Mouse (Mus musculus) forebrain, embryonic 12.5 days (tissue): ENCODE results near the gene Rps6kb1. TPM values are rescaled to one million over a fixed set of nuclear protein-coding genes. Genes with fewer than 3 reads are reported as not detected.
"Not testable (repeated sequence)": the region's sequence is repeated elsewhere in the genome, so short reads cannot be mapped to it uniquely, and the experiment has no call there.

Experiments used
- ATAC-seq: fragments of 200-750 bp; cut with Nextera tagmentation; 2 replicates; pipeline ENCODE4 v1.8.0; 2017; ENCODE audit warnings: moderate TSS enrichment; ENCODE audit not compliant: low FRiP score
- H3K27ac ChIP-seq: fragments of 300-500 bp; sonication (generic); 2 replicates; pipeline ENCODE4 v1.5.1; 2016; ENCODE audit warnings: mild to moderate bottlenecking
- H3K27me3 ChIP-seq: fragments of 300-500 bp; sonication (generic); 2 replicates; pipeline ENCODE4 v1.6.1; 2016; ENCODE audit warnings: mild to moderate bottlenecking
- H3K36me3 ChIP-seq: fragments of 300-500 bp; sonication (generic); replicated peaks from 2 replicates; pipeline ENCODE4 v1.6.1; 2016; ENCODE audit warnings: mild to moderate bottlenecking
- H3K4me1 ChIP-seq: fragments of 300-500 bp; sonication (generic); 2 replicates; pipeline ENCODE4 v1.6.1; 2016
- H3K4me2 ChIP-seq: fragments of 300-500 bp; sonication (generic); 2 replicates; pipeline ENCODE4 v1.6.1; 2016; ENCODE audit warnings: mild to moderate bottlenecking, moderate library complexity
- H3K4me3 ChIP-seq: fragments of 300-500 bp; sonication (generic); replicated peaks from 2 replicates; pipeline ENCODE4 v1.5.1; 2016; ENCODE audit warnings: mild to moderate bottlenecking
- H3K9ac ChIP-seq: fragments of 300-500 bp; sonication (generic); 2 replicates; pipeline ENCODE4 v1.6.1; 2016; ENCODE audit warnings: mild to moderate bottlenecking
- H3K9me3 ChIP-seq: fragments of 300-500 bp; sonication (generic); 2 replicates; pipeline ENCODE4 v1.6.1; 2016
- WGBS: fragments of 180-500 bp; shearing (Covaris S2); methylation state at CpG from one replicate; pipeline ENCODE4 v1.1.7; 2016; 5-methylcytosine and 5-hydroxymethylcytosine counted together
- polyA plus RNA-seq: library from polyadenylated mRNA; unstranded; fragments of >200 nt; fragmentation: Nextera tagmentation; extraction: Ambion mirVana; gene quantifications from 2 replicates; pipeline ENCODE4 v1.2.1, GENCODE M21; 2016

The Rps6kb1 gene
- polyA plus RNA-seq, 1 experiment from 2014 or later, result 65.2 TPM

DNA sequence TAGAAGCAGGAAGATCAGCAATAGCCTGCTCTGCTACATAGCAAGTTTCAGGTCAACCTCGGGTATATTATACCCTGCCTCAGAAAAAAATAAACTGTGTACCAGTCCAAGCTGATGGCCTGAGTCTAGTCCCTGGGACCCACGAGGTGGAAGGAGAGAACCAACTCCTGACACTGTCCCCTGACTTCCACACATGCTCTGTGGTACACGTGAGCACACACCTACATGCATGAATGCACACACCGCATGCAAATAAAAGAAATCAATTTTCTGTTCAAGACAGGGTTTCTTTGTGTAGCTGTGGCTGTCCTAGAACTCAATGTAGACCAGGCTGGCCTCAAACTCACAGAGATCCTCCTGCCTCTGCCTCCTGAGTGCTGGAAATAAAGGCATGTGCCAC lies 13.7 kb upstream of the Rps6kb1 start:
- Histone ChIP-seq H3K9me3 (no peaks in the 10 kb centered on the region), H3K27me3 (no peaks in the 10 kb centered on the region), H3K36me3 (peaks cover 34% of the 10 kb centered on the region), H3K27ac (no peak overlapping the region), H3K4me2 (no peak overlapping the region), H3K9ac (no peak overlapping the region), H3K4me1 (no peaks in the 10 kb centered on the region), H3K4me3 (no peak overlapping the region)
- WGBS, result 91% methylated on average over 4 of the region's 4 CpGs
- no peak for ATAC-seq

DNA sequence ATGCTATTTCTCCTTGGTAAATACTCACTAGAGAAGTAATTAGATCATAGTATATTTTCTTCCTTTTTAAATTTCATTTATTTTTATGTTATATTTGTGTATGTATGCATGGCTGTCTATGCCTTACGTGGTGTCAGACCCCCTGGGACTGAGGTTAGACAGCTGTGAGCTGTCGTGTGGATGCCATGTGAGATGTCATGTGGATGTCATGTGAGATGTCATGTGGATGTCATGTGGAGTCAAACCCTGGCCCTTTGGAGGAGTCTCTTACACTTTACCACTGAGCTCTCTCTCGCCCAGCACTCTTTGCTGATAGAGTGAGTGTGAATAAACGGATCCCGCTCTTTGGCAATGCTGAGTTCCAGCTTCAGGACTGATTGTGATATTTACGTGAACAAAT lies 8.9 kb upstream of the Rps6kb1 start:
- no peak overlapping the region for H3K27ac ChIP-seq
- no peak overlapping the region for H3K4me2 ChIP-seq
- peaks cover 15% of the 10 kb centered on the region; the same call in 1 of the 2 replicates for H3K36me3 ChIP-seq
- no peaks in the 10 kb centered on the region for H3K4me1 ChIP-seq
- no peak overlapping the region for H3K9ac ChIP-seq
- no peaks in the 10 kb centered on the region for H3K27me3 ChIP-seq
- ATAC-seq, result no peak
- WGBS, result 90% methylated on average over 6 of the region's 6 CpGs
- H3K9me3 ChIP-seq, result no peaks in the 10 kb centered on the region
- no peak overlapping the region for H3K4me3 ChIP-seq

DNA sequence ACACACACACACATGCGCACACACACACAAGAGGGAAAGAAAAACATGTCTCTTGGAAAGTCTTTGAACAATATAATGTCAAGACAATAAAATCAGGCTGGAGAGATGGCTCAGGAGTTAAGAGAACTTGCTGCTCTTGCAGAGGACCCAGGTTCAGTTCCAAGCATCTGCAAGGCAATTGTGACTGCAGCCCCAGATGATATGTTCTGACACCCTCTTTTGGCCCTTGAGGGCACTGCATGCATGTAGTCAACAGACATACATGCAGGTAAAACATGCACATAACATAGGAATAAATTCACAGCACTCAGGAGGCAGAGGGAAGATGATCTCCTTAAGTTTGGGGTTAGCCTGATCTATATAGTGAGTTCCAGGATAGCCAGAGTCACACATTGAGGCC lies 2.8 kb upstream of the Rps6kb1 start:
- H3K4me1 ChIP-seq, result peaks cover 20% of the 10 kb centered on the region
- H3K4me3 ChIP-seq, result no peak overlapping the region
- H3K27ac ChIP-seq, result no peak overlapping the region
- no peak overlapping the region for H3K9ac ChIP-seq
- 94% methylated on average over 1 of the region's 1 CpGs for WGBS
- H3K4me2 ChIP-seq, result no peak overlapping the region
- H3K27me3 ChIP-seq, result no peaks in the 10 kb centered on the region
- no peak for ATAC-seq
- H3K36me3 ChIP-seq, result 0 out of 2 replicates have a peak, but pooled peaks cover 4% of the 10 kb centered on the region
- no peaks in the 10 kb centered on the region for H3K9me3 ChIP-seq

DNA sequence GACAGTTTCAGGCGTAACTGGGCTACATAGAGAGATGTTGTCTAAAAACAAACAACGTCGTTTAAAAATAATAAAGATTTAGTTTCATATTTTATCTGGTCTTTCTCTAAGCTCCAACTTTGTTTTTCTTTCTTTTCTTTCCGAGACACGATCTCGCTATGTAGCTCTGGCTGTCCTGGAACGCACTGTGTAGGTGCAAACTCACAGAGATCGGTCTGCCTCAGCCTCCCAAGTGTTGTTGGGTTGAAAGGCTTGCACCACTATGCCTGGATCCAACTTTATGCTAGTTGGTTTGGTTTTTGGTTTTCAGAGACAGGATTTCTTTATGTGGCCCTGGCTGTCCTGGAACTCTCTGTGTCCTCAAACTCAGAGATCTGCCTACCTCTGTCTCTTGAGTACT lies 951 bp upstream of the Rps6kb1 start:
- 0 out of 2 replicates have a peak, but pooled peaks cover 4% of the 10 kb centered on the region for H3K36me3 ChIP-seq
- 85% methylated on average over 8 of the region's 8 CpGs for WGBS
- no peak overlapping the region for H3K27ac ChIP-seq
- no peaks in the 10 kb centered on the region for H3K27me3 ChIP-seq
- peak overlapping the region; percentile 83 for H3K4me2 ChIP-seq
- H3K4me3 ChIP-seq, result peak overlapping the region; percentile 99
- H3K4me1 ChIP-seq, result peaks cover 20% of the 10 kb centered on the region
- H3K9ac ChIP-seq, result peak overlapping the region; percentile 50; the same call in 1 of the 2 replicates
- ATAC-seq, result no peak
- H3K9me3 ChIP-seq, result no peaks in the 10 kb centered on the region

GRCm38 (mm10) chr11:86543960-86544638 lies 506 bp downstream of the Rps6kb1 start:
- Histone ChIP-seq H3K9ac (peak overlapping the region; percentile 98), H3K4me3 (peak overlapping the region; percentile 99), H3K36me3 (no peaks in the 10 kb centered on the region), H3K27me3 (no peaks in the 10 kb centered on the region), H3K4me1 (peaks cover 20% of the 10 kb centered on the region), H3K27ac (peak overlapping the region; percentile 86), H3K4me2 (peak overlapping the region; percentile 83), H3K9me3 (no peaks in the 10 kb centered on the region)
- under 1% methylated on average over 43 of the region's 50 CpGs for WGBS
- ATAC-seq, result peak; percentile 81

DNA sequence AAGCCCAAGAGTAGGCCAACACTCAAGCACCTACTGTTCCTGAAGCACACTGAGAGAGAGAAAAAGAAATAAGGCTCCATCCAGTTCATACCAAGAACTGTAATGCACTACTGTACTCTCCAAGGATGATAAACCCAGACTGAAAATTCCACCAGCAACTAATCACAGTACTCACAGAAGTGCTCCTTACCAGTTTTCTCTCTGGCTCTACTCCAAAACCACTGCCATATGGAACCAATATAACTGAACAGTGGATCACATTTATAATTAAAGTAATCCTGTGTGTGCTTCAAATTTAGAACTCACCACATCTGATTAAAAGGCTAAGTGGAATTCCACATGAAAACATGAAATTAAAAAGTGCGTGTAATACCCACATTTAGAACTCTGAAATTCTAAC lies 1.8 kb downstream of the Rps6kb1 start:
- no peaks in the 10 kb centered on the region for H3K36me3 ChIP-seq
- no peak overlapping the region for H3K9ac ChIP-seq
- ATAC-seq, result no peak
- H3K27me3 ChIP-seq, result no peaks in the 10 kb centered on the region
- no peak overlapping the region for H3K27ac ChIP-seq
- no peaks in the 10 kb centered on the region for H3K9me3 ChIP-seq
- no peak overlapping the region for H3K4me2 ChIP-seq
- no peak overlapping the region for H3K4me3 ChIP-seq
- WGBS, result 92% methylated on average over 1 of the region's 1 CpGs
- peaks cover 20% of the 10 kb centered on the region for H3K4me1 ChIP-seq

GRCm38 (mm10) chr11:86540476-86540845 lies 4.1 kb downstream of the Rps6kb1 start:
- Histone ChIP-seq H3K36me3 (no peaks in the 10 kb centered on the region), H3K27me3 (no peaks in the 10 kb centered on the region), H3K4me1 (peaks cover 16% of the 10 kb centered on the region), H3K9ac (no peak overlapping the region), H3K9me3 (no peaks in the 10 kb centered on the region), H3K27ac (no peak overlapping the region), H3K4me2 (no peak overlapping the region), H3K4me3 (no peak overlapping the region)
- WGBS, result 94% methylated on average over 2 of the region's 2 CpGs
- no peak for ATAC-seq

GRCm38 (mm10) chr11:86539716-86540475 lies 4.7 kb downstream of the Rps6kb1 start:
- Histone ChIP-seq H3K4me1 (peaks cover 13% of the 10 kb centered on the region), H3K36me3 (0 out of 2 replicates have a peak, but pooled peaks cover under 1% of the 10 kb centered on the region), H3K4me2 (no peak overlapping the region), H3K27ac (no peak overlapping the region), H3K4me3 (no peak overlapping the region), H3K9ac (no peak overlapping the region), H3K9me3 (no peaks in the 10 kb centered on the region), H3K27me3 (no peaks in the 10 kb centered on the region)
- WGBS, result 92% methylated on average over 6 of the region's 6 CpGs
- no peak for ATAC-seq

- Histone ChIP-seq H3K4me3 (no peak overlapping the region), H3K4me1 (peaks cover 11% of the 10 kb centered on the region), H3K27me3 (no peaks in the 10 kb centered on the region), H3K4me2 (no peak overlapping the region), H3K9ac (no peak overlapping the region), H3K36me3 (0 out of 2 replicates have a peak, but pooled peaks cover 4% of the 10 kb centered on the region), H3K9me3 (no peaks in the 10 kb centered on the region), H3K27ac (no peak overlapping the region)
- WGBS, result 93% methylated on average over 4 of the region's 4 CpGs
- no peak for ATAC-seq
Observed at GRCm38 (mm10) chr11:86538786-86539185, 5.8 kb downstream of the Rps6kb1 start.

GRCm38 (mm10) chr11:86534201-86534910 lies 10.2 kb downstream of the Rps6kb1 start:
- no peaks in the 10 kb centered on the region for H3K27me3 ChIP-seq
- ATAC-seq, result no peak
- H3K9me3 ChIP-seq, result no peaks in the 10 kb centered on the region
- H3K9ac ChIP-seq, result no peak overlapping the region
- no peak overlapping the region for H3K4me2 ChIP-seq
- no peaks in the 10 kb centered on the region for H3K4me1 ChIP-seq
- WGBS, result 95% methylated on average over 5 of the region's 5 CpGs
- no peak overlapping the region for H3K27ac ChIP-seq
- H3K4me3 ChIP-seq, result no peak overlapping the region
- peaks cover 25% of the 10 kb centered on the region for H3K36me3 ChIP-seq

DNA sequence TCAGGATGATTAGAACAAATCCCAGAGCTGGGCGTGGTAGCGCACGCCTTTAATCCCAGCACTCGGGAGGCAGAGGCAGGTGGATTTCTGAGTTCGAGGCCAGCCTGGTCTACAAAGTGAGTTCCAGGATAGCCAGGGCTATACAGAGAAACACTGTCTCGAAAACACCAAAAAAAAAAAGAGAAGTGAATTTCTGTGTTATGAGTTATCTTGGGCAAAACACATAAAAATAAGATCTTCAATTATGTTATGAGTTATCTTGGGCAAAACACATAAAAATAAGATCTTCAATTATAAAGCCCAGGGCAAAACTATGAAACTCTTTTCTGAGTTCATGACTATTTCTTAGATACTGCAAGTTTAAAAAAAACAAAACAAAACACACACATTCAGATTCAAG lies 11.3 kb downstream of the Rps6kb1 start:
- H3K36me3 ChIP-seq, result peaks cover 31% of the 10 kb centered on the region
- not testable (repeated sequence) for ATAC-seq

DNA sequence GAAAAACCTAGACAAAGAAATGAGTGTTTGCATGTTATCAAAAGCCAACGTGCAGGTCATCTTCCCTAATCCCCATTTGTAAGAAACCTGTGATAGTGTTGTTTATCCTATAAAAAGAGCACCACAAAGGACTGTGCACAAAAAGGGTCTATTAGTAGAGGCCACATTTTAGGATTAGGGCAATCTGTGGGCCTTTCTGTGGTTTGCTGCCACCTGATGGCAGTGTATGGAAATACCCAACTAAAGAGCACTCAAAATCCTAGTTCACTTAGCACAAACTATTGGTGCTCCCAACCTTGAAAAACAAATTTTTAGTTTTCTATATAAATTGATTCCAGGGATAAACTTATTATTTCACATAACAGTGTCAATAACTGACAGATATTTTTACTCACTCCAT lies 11.8 kb downstream of the Rps6kb1 start:
- peaks cover 33% of the 10 kb centered on the region for H3K36me3 ChIP-seq
- no peak for ATAC-seq
- 55% methylated on average over 1 of the region's 1 CpGs for WGBS

More for the DNA sequence above, 11.3 kb downstream of the Rps6kb1 start:
- not testable (repeated sequence) for H3K27me3 ChIP-seq, H3K27ac ChIP-seq, H3K4me2 ChIP-seq, H3K4me3 ChIP-seq, H3K4me1 ChIP-seq, H3K9ac ChIP-seq, H3K9me3 ChIP-seq
- WGBS, result 92% methylated on average over 6 of the region's 6 CpGs

More for the DNA sequence above, 11.8 kb downstream of the Rps6kb1 start:
- Histone ChIP-seq H3K27ac (no peak overlapping the region), H3K27me3 (no peaks in the 10 kb centered on the region), H3K9me3 (no peaks in the 10 kb centered on the region), H3K4me1 (no peaks in the 10 kb centered on the region), H3K4me3 (no peak overlapping the region), H3K9ac (no peak overlapping the region), H3K4me2 (no peak overlapping the region)
